Mouse (Mus musculus): Measurements from ENCODE around the gene Sgpp1.

DNA sequence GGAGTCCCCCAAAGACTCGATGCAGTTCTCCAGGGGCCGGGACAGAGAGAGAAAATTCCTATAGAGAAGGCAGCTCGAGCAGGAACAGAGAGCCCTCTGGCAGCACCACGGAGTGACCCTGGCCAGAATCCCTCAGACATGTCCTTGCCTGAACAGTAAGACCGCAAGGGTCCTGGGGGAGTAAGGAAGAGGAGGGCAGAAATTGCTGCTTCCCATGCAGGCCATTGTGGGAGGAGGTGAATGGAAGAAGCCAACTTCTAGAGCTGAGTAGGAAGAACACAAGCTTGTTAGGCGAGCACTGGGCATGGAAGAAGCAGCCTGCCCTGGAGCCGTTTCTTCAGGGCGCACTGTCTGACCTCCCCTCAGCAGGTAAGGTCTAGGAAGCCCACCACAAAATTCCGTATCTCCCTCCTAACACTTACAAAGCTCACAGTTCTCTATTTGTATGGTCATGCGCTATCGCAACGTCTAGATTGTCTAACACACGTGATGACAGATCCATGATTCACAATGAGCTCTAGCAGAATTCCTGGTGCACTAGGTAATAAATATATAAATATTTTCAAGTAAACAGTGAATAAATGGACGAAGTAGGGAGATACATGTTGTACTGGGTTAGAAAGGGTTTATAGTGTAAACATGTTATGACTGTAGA, 33.3 kb downstream of the Sgpp1 start:
- TF ChIP-seq CTCF (IDR thresholded peaks at IDR 0.05) (no peak), EP300 (IDR thresholded peaks at IDR 0.05) (no peak)

All from lung, postnatal 0 days (tissue).